Mouse (Mus musculus): ENCODE data around the gene Tsks. TPM values are rescaled to one million over a fixed set of nuclear protein-coding genes. Genes with fewer than 3 reads are reported as not detected.

Gene Tsks
- polyA plus RNA-seq, 1 experiment, result 0.04 TPM

- H3K27me3 ChIP-seq (ENCODE audit: control insufficient read depth, insufficient read depth, insufficient read length), result no peaks in the 10 kb centered on the region
- TF ChIP-seq USF1 (IDR thresholded peaks at IDR 0.05; ENCODE audit: low read depth) (no peak), CEBPB (IDR thresholded peaks at IDR 0.05; ENCODE audit: low read depth) (no peak), MYOD1 (IDR thresholded peaks at IDR 0.05; ENCODE audit: control insufficient read depth, insufficient read length, low read depth) (no peak), CTCF (IDR thresholded peaks at IDR 0.05; ENCODE audit: control insufficient read depth, insufficient read depth, insufficient read length) (no peak), FOSL1 (IDR thresholded peaks at IDR 0.05; ENCODE audit: insufficient read depth, low read length, poor library complexity, severe bottlenecking) (no peak), MYOG (IDR thresholded peaks at IDR 0.05; ENCODE audit: control insufficient read depth, extremely low read depth, insufficient read length) (no peak), MAX (IDR thresholded peaks at IDR 0.05) (no peak)
- no peak overlapping the region for H3K4me3 ChIP-seq (ENCODE audit: insufficient read depth, poor library complexity, severe bottlenecking)
These were observed 28.1 kb downstream of the Tsks start for GRCm38 (mm10) chr7:44971142-44971541.

GRCm38 (mm10) chr7:44973415-44974130 lies 30.6 kb downstream of the Tsks start:
- H3K36me3 ChIP-seq (ENCODE audit: control insufficient read depth, insufficient read depth), result peaks cover 29% of the 10 kb centered on the region
- no peaks in the 10 kb centered on the region for H3K27me3 ChIP-seq (ENCODE audit: control insufficient read depth, insufficient read depth, insufficient read length)
- no peaks in the 10 kb centered on the region for H3K79me3 ChIP-seq (ENCODE audit: low read depth)
- H3K4me3 ChIP-seq (ENCODE audit: insufficient read depth, poor library complexity, severe bottlenecking), result no peak overlapping the region
- H3K79me2 ChIP-seq (ENCODE audit: control insufficient read depth, insufficient read depth), result no peaks in the 10 kb centered on the region
- no peak overlapping the region for H3ac ChIP-seq (ENCODE audit: control insufficient read depth, insufficient read length, low read depth)
- TF ChIP-seq CTCF (IDR thresholded peaks at IDR 0.05; ENCODE audit: control insufficient read depth, insufficient read depth, insufficient read length), result no peak
- no peak for TF ChIP-seq MYOD1 (IDR thresholded peaks at IDR 0.05; ENCODE audit: control insufficient read depth, insufficient read length, low read depth)

More at GRCm38 (mm10) chr7:44971142-44971541, 28.1 kb downstream of the Tsks start:
- no peak overlapping the region for H3ac ChIP-seq (ENCODE audit: control insufficient read depth, insufficient read length, low read depth)
- no peaks in the 10 kb centered on the region for H3K79me2 ChIP-seq (ENCODE audit: control insufficient read depth, insufficient read depth)
- peaks cover 11% of the 10 kb centered on the region for H3K36me3 ChIP-seq (ENCODE audit: control insufficient read depth, insufficient read depth)
- H3K79me3 ChIP-seq (ENCODE audit: low read depth), result no peaks in the 10 kb centered on the region

DNA sequence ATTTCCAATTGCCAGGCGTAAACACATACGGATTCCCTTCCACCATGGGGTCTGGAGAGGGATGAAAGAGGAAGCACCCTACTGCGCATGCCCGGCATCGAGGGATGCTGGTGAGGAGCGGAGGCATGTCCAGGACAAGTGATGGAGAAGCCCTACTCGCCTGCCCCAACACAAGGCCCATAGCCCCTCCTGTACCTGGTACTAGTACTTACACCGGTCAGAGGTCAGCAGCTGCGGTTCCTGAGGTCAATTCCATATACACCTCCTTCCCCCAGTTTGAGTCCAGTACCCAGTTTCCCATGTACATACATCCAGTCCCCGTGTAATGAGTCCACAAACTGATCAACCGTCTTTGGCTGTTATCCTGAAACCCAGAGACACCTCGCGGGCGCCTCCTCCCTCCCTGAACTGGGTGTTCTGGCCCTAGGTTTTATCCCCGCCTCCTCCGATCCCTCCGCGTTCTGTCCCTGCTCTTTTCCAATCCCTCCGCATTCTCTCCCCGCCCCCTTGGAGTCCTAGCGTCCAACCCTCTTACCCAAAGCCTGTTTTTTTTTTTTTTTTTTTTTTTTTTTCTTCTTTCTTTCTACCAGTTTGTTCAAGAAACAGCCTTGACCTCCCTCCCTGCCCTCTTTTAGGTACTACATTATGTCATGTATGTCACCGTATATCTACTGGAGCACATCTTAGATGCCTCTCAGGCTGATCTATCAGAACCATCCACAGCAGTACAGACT lies 31.5 kb downstream of the Tsks start, which contains the start of gene Cpt1c:
Gene Cpt1c (minus strand): TSS at position 469 of the 734 bp plus-strand sequence.
- peaks cover under 1% of the 10 kb centered on the region for H3K79me2 ChIP-seq (ENCODE audit: control insufficient read depth, insufficient read depth)
- H3K79me3 ChIP-seq (ENCODE audit: low read depth), result no peaks in the 10 kb centered on the region
- peaks cover 39% of the 10 kb centered on the region for H3K36me3 ChIP-seq (ENCODE audit: control insufficient read depth, insufficient read depth)
- no peaks in the 10 kb centered on the region for H3K27me3 ChIP-seq (ENCODE audit: control insufficient read depth, insufficient read depth, insufficient read length)
- no peak within 1 kb of the TSS for H3K4me3 ChIP-seq (ENCODE audit: insufficient read depth, poor library complexity, severe bottlenecking)
- H3ac ChIP-seq (ENCODE audit: control insufficient read depth, insufficient read length, low read depth), result peak within 1 kb of the TSS; percentile 42
- TF ChIP-seq USF1 (IDR thresholded peaks at IDR 0.05; ENCODE audit: low read depth) (no peak), CEBPB (IDR thresholded peaks at IDR 0.05; ENCODE audit: low read depth) (no peak), FOSL1 (IDR thresholded peaks at IDR 0.05; ENCODE audit: insufficient read depth, low read length, poor library complexity, severe bottlenecking) (no peak), MYOG (IDR thresholded peaks at IDR 0.05; ENCODE audit: control insufficient read depth, extremely low read depth, insufficient read length) (no peak)

DNA sequence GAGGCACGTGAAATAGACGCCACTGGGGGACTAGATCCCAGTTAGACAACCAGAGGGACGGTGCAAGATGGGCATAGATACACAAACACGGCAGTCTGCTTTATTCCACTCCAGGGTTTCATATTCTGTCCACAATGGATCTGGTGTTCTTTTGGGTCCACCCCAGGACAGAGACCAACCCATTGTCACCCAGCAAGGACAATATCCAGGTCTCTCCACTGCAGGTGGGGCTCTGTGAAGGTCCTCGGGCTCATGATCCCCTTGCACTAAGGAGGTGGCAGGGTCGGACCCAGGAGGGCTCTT lies 32.1 kb downstream of the Tsks start:
- peaks cover 44% of the 10 kb centered on the region for H3K36me3 ChIP-seq (ENCODE audit: control insufficient read depth, insufficient read depth)
- no peaks in the 10 kb centered on the region for H3K79me3 ChIP-seq (ENCODE audit: low read depth)
- H3ac ChIP-seq (ENCODE audit: control insufficient read depth, insufficient read length, low read depth), result no peak overlapping the region
- no peaks in the 10 kb centered on the region for H3K27me3 ChIP-seq (ENCODE audit: control insufficient read depth, insufficient read depth, insufficient read length)
- no peak overlapping the region for H3K4me3 ChIP-seq (ENCODE audit: insufficient read depth, poor library complexity, severe bottlenecking)
- TF ChIP-seq MYOD1 (IDR thresholded peaks at IDR 0.05; ENCODE audit: control insufficient read depth, insufficient read length, low read depth), result no peak
- no peak for TF ChIP-seq MAX (IDR thresholded peaks at IDR 0.05)
- no peak for TF ChIP-seq CEBPB (IDR thresholded peaks at IDR 0.05; ENCODE audit: low read depth)
- no peak for TF ChIP-seq USF1 (IDR thresholded peaks at IDR 0.05; ENCODE audit: low read depth)
- no peak for TF ChIP-seq CTCF (IDR thresholded peaks at IDR 0.05; ENCODE audit: control insufficient read depth, insufficient read depth, insufficient read length)
- no peak for TF ChIP-seq FOSL1 (IDR thresholded peaks at IDR 0.05; ENCODE audit: insufficient read depth, low read length, poor library complexity, severe bottlenecking)
- TF ChIP-seq MYOG (IDR thresholded peaks at IDR 0.05; ENCODE audit: control insufficient read depth, extremely low read depth, insufficient read length), result no peak
- H3K79me2 ChIP-seq (ENCODE audit: control insufficient read depth, insufficient read depth), result peaks cover 5% of the 10 kb centered on the region

DNA sequence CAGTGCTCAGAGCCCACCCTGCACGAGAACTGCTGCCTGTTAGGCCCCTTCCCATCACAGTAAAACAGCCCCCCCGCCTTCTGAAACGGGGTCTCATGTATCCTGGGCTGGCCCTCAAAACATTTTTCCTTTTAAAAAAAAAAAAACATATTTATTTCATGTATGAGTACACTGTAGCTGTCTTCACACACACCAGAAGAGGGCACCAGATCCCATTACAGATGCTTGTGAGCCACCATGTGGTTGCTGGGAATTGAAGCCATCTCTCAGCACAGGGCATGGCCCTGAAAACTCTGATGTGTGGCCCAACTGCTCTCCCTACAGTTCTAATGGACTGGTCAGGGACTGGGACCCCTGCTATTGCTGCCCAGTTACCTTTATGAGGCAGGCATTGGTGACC lies 35.3 kb downstream of the Tsks start:
- Histone ChIP-seq H3K36me3 (ENCODE audit: control insufficient read depth, insufficient read depth) (peaks cover 72% of the 10 kb centered on the region), H3ac (ENCODE audit: control insufficient read depth, insufficient read length, low read depth) (no peak overlapping the region), H3K27me3 (ENCODE audit: control insufficient read depth, insufficient read depth, insufficient read length) (no peaks in the 10 kb centered on the region), H3K79me2 (ENCODE audit: control insufficient read depth, insufficient read depth) (peaks cover 37% of the 10 kb centered on the region), H3K4me3 (ENCODE audit: insufficient read depth, poor library complexity, severe bottlenecking) (no peak overlapping the region), H3K79me3 (ENCODE audit: low read depth) (peaks cover 14% of the 10 kb centered on the region)
- TF ChIP-seq MYOD1 (IDR thresholded peaks at IDR 0.05; ENCODE audit: control insufficient read depth, insufficient read length, low read depth) (no peak), MAX (IDR thresholded peaks at IDR 0.05) (no peak), CEBPB (IDR thresholded peaks at IDR 0.05; ENCODE audit: low read depth) (no peak), USF1 (IDR thresholded peaks at IDR 0.05; ENCODE audit: low read depth) (no peak), MYOG (IDR thresholded peaks at IDR 0.05; ENCODE audit: control insufficient read depth, extremely low read depth, insufficient read length) (no peak), FOSL1 (IDR thresholded peaks at IDR 0.05; ENCODE audit: insufficient read depth, low read length, poor library complexity, severe bottlenecking) (no peak), CTCF (IDR thresholded peaks at IDR 0.05; ENCODE audit: control insufficient read depth, insufficient read depth, insufficient read length) (no peak)

Data from C2C12 (cell line).